Mouse (Mus musculus): ENCODE measurements around the gene Mars.

DNA sequence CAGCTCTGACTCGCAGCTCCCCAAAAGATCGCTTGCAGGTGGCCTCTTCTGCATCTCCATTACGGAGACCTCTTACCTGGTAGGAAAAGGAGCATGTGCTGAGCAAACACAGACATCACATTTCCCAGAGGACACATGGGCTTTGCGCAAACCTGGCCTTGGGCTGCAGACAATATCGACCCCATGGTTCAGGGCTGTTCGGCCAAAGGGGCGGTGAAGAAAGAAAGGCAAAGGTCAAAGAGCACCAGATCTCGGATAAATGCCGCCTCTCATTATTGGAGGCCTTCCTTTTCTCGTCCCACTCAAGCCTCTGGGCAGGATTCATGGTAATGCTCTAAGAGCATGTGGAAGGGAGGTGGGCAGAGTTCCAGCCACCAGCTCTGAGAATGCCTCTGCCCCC lies 43.8 kb upstream of the Mars start:
- TF ChIP-seq GATA1 (IDR thresholded peaks at IDR 0.05; ENCODE audit: borderline replicate concordance, low read length) (no peak), CTCF (IDR thresholded peaks at IDR 0.05; ENCODE audit: low read depth, low read length) (no peak), POLR2AphosphoS5 (IDR thresholded peaks at IDR 0.05; ENCODE audit: insufficient replicate concordance, low read depth, low read length) (no peak), TAL1 (conservative IDR thresholded peaks at IDR 0.05; ENCODE audit: low read depth, low read length) (no peak), GATA2 (IDR thresholded peaks at IDR 0.05; ENCODE audit: borderline replicate concordance, low read depth, low read length) (no peak)

Measured in G1E (cell line).